Mouse (Mus musculus) CD4-positive, CD25-positive, alpha-beta regulatory T cell, adult 4 months (primary cell): ENCODE measurements around the gene Cadm1. TPM values are rescaled to one million over a fixed set of nuclear protein-coding genes. Genes with fewer than 3 reads are reported as not detected.

Experiments used
- ATAC-seq: one replicate; pipeline ENCODE4 v1.8.0; 2017
- polyA plus RNA-seq, 2 experiments: library from polyadenylated mRNA; unstranded; fragments of 100-300 nt; shearing (Covaris generic); gene quantifications; one replicate each; pipeline ENCODE4 v1.2.1; 2017

The Cadm1 gene
- polyA plus RNA-seq, 2 experiments from 2014 or later: 0.34 to 0.50 TPM

- ATAC-seq: no peak
These were observed 23.1 kb downstream of the Cadm1 start for GRCm38 (mm10) chr9:47552960-47553575.

GRCm38 (mm10) chr9:47560726-47561125 lies 30.8 kb downstream of the Cadm1 start:
- ATAC-seq: no peak

- no peak for ATAC-seq
These were observed 31.6 kb downstream of the Cadm1 start for GRCm38 (mm10) chr9:47561596-47561995.

- ATAC-seq: no peak
These were observed 35.1 kb downstream of the Cadm1 start for GRCm38 (mm10) chr9:47565088-47565487.

GRCm38 (mm10) chr9:47567873-47568272 lies 37.9 kb downstream of the Cadm1 start:
- no peak for ATAC-seq

- no peak for ATAC-seq
These were observed 40.2 kb downstream of the Cadm1 start for GRCm38 (mm10) chr9:47570184-47570583.

- no peak for ATAC-seq
These were observed 41.5 kb downstream of the Cadm1 start for GRCm38 (mm10) chr9:47571461-47571860.

- no peak for ATAC-seq
These were observed 42.2 kb downstream of the Cadm1 start for GRCm38 (mm10) chr9:47572132-47572531.

- no peak for ATAC-seq
These were observed 43.5 kb downstream of the Cadm1 start for GRCm38 (mm10) chr9:47573456-47573855.

GRCm38 (mm10) chr9:47574710-47575414 lies 44.9 kb downstream of the Cadm1 start:
- ATAC-seq: no peak

- no peak for ATAC-seq
These were observed 45.8 kb downstream of the Cadm1 start for GRCm38 (mm10) chr9:47575764-47576163.

- no peak for ATAC-seq
These were observed 49.5 kb downstream of the Cadm1 start for GRCm38 (mm10) chr9:47579464-47579863.

GRCm38 (mm10) chr9:47581576-47582365 lies 51.8 kb downstream of the Cadm1 start:
- ATAC-seq: no peak

- no peak for ATAC-seq
These were observed 53.3 kb downstream of the Cadm1 start for GRCm38 (mm10) chr9:47583241-47583640.

- no peak for ATAC-seq
These were observed 56.2 kb downstream of the Cadm1 start for GRCm38 (mm10) chr9:47586176-47586575.

- no peak for ATAC-seq
These were observed 56.9 kb downstream of the Cadm1 start for GRCm38 (mm10) chr9:47586839-47587238.

GRCm38 (mm10) chr9:47587577-47588194 lies 57.7 kb downstream of the Cadm1 start:
- ATAC-seq: no peak

GRCm38 (mm10) chr9:47589832-47590231 lies 59.9 kb downstream of the Cadm1 start:
- ATAC-seq: no peak

- ATAC-seq: no peak
These were observed 71.6 kb downstream of the Cadm1 start for GRCm38 (mm10) chr9:47601541-47601940.

GRCm38 (mm10) chr9:47603971-47604370 lies 74.0 kb downstream of the Cadm1 start:
- ATAC-seq: no peak

- ATAC-seq: no peak
These were observed 75.7 kb downstream of the Cadm1 start for GRCm38 (mm10) chr9:47605628-47606027.

GRCm38 (mm10) chr9:47608441-47608840 lies 78.5 kb downstream of the Cadm1 start:
- no peak for ATAC-seq

- no peak for ATAC-seq
These were observed 78.9 kb downstream of the Cadm1 start for GRCm38 (mm10) chr9:47608921-47609320.
